Mouse (Mus musculus) mouse trophoblast stem cell (cell line): ENCODE data around the gene Tmprss13.

Experiments
- in situ Hi-C, 2 experiments: fragments of 300-500 bp; cut with MseI, MboI; formaldehyde crosslinking; loops; 2 replicates in 1 of 2; 3 replicates in 1 of 2; pipeline ENCODE4 v1.15.1; 2025

Gene Tmprss13

GRCm38 (mm10) chr9:45380411-45381251 is 61.7 kb downstream of the Tmprss13 start:
- in situ Hi-C loops: loop anchor here in 1 of 2 experiments (10.0 kb wide), 1 partner anchor 156 kb away; no protein-coding TSS in a partner anchor

- in situ Hi-C loops: loop anchor here in 1 of 2 experiments (10.0 kb wide), 1 partner anchor 158 kb away; no protein-coding TSS in a partner anchor
Observed at GRCm38 (mm10) chr9:45382336-45382735, 63.4 kb downstream of the Tmprss13 start.

- in situ Hi-C loops: loop anchor here in 1 of 2 experiments (10.0 kb wide), 1 partner anchor 158 kb away; no protein-coding TSS in a partner anchor
Observed at GRCm38 (mm10) chr9:45382834-45383233, 63.9 kb downstream of the Tmprss13 start.

GRCm38 (mm10) chr9:45383883-45384282 is 65.0 kb downstream of the Tmprss13 start:
- in situ Hi-C loops: loop anchor here in 1 of 2 experiments (10.0 kb wide), 1 partner anchor 159 kb away; no protein-coding TSS in a partner anchor

GRCm38 (mm10) chr9:45386698-45387097 is 67.8 kb downstream of the Tmprss13 start:
- in situ Hi-C loops: loop anchor here (5.0 to 10.0 kb wide), 3 partner anchors 39 to 162 kb away; no protein-coding TSS in a partner anchor

GRCm38 (mm10) chr9:45388385-45388994 is 69.6 kb downstream of the Tmprss13 start:
- in situ Hi-C loops: loop anchor here (5.0 to 10.0 kb wide), 3 partner anchors 41 to 164 kb away; no protein-coding TSS in a partner anchor

GRCm38 (mm10) chr9:45389596-45389995 is 70.7 kb downstream of the Tmprss13 start:
- in situ Hi-C loops: loop anchor here (5.0 to 10.0 kb wide), 3 partner anchors 42 to 165 kb away; no protein-coding TSS in a partner anchor

GRCm38 (mm10) chr9:45391299-45391698 is 72.4 kb downstream of the Tmprss13 start:
- in situ Hi-C loops: loop anchor here (5.0 kb wide), 2 partner anchors 89 to 169 kb away; no protein-coding TSS in a partner anchor

- in situ Hi-C loops: no loop called here
Observed at GRCm38 (mm10) chr9:45395218-45395617, 76.3 kb downstream of the Tmprss13 start.

- in situ Hi-C loops: no loop called here
Observed at GRCm38 (mm10) chr9:45395796-45396195, 76.9 kb downstream of the Tmprss13 start.
